Mouse (Mus musculus) layer of hippocampus, adult 2 months (tissue): ENCODE results near the gene Btbd35f1. TPM values are rescaled to one million over a fixed set of nuclear protein-coding genes. Genes with fewer than 3 reads are reported as not detected.
"Not testable (repeated sequence)": the region's sequence is repeated elsewhere in the genome, so short reads cannot be mapped to it uniquely, and the experiment has no call there.

Experiments
- DNase-seq, 2 experiments: peaks; one replicate each; pipeline ENCODE4 v3.0.0; 2022; ENCODE audit warnings: low spot score in 2 of 2
- H3K27ac ChIP-seq: fragments of 200-600 bp; 2 replicates; pipeline ENCODE4 v1.8.1; 2022
- H3K4me3 ChIP-seq: fragments of 200-600 bp; 2 replicates; pipeline ENCODE4 v1.8.1; 2022; ENCODE audit warnings: mild to moderate bottlenecking
- long read RNA-seq, 2 experiments: library from polyadenylated mRNA; stranded (forward); transcript quantifications; one replicate each; pipeline ENCODE4 v2.0.0; 2021; ENCODE audit warnings: borderline mapping rate in 2 of 2
- total RNA-seq, 2 experiments: library from RNA; stranded (reverse); gene quantifications; 2 replicates each; pipeline ENCODE4 v1.2.3; 2021

Gene Btbd35f1
- total RNA-seq, result not detected
- long read RNA-seq, experiment 1, result 0 reads
- long read RNA-seq, experiment 2, result 0 reads

DNA sequence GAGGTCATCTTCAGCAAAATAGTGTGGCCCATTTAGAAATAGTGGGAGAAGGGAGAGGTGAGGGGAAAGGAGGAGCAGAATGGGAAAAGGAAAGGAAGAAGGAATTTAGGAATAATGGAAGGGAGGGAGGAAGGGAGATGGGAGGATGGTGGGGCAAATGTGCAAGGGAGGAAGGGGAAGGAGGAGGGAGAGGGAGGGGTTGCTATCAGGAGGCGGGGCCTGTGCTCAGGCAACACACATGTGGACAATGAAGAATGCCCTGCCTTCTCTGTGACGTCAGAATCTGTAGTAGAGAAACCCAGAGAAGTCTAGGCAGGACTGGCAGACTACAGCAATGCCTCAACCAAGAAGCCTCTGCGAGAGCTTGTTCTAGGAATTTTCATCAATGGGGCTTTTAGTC is at the start of gene Btbd35f1:
Btbd35f1 (plus strand) TSS at position 301 of the 400 bp plus-strand sequence.
- not testable (repeated sequence) for DNase-seq, H3K27ac ChIP-seq, H3K4me3 ChIP-seq

DNA sequence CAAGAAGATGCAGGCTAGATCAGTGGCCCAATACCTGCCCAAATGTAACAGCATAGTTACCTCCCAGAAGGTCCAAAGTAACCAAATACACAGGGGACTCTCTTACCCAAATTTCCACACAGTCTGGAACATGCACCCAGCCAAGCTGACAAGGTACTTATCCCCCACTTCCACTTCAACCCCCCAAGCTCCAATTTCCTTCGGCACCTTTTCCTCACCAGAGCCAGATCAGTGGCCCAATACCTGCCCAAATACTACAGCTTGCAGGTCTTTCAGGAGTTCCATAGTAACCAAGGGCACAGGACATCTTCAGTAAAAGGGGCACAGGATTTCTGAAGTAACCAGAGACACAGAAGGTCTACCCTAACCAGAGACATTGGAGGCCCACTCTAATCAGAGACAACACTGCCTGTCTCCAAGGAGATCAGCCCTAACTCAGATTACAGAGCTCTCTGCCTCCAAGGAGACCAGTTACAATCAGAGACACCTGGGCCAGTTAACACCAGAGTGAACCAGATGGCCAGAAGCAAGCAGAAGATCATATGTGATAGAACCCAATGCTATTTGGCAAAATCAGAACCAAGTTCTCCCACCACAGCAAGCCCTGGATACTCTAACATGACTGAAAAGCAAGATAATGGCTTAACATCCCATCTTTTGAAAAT is 31.2 kb downstream of the Btbd35f1 start:
- H3K27ac ChIP-seq, DNase-seq, H3K4me3 ChIP-seq: not testable (repeated sequence)

DNA sequence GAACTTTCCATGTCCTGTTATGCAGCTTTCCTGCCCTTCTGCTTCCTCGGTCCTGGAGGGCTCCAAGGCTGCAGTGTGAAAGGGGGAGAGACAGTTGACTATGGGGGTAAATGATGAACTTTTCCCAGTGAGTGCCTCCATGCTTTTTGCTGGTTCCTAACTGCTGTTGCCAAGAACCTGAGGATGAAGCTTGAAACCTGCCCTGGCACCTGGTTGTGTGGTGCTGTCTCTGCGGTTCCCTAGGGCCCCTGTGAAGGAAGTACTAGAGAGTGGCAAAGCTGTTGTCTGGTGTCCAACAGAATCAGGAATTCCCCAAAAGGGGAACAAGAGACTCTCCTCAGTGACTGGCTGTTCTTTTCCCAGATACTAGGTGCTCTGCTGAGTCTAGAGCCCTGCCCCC is 41.2 kb downstream of the Btbd35f1 start:
- not testable (repeated sequence) for H3K27ac ChIP-seq, DNase-seq

DNA sequence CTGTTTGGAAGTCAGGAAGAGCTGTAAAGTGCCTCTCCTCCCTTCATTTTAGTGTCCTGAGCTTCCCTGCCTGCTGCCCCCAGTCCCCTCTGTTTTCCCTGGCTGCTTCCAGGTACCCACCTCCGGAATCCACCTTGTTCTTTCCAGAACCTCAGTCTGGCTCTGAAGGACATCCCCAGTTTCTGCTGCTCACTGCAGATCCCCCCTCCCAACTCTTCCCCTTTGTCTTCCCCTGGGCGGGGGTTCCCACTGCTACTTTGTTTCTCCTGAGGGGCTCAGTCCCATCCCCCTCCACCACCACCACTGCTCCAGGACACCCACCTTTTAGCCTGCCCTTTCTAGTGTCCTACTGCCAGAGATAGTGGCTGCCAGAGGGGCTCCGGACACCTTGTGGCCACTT is 41.6 kb downstream of the Btbd35f1 start:
- not testable (repeated sequence) for H3K4me3 ChIP-seq, H3K27ac ChIP-seq, DNase-seq

More for the DNA sequence above, 41.2 kb downstream of the Btbd35f1 start:
- H3K4me3 ChIP-seq, result not testable (repeated sequence)

Other genes with a start within 250 kb of the Btbd35f1 start
- not detected for gene Gm5926, start 90.7 kb downstream of the Btbd35f1 start, total RNA-seq
- gene Btbd35f21, start 166.1 kb downstream of the Btbd35f1 start, total RNA-seq, result not detected